Mouse (Mus musculus) retina, postnatal 1 day (tissue): ENCODE results near the gene Gm11756.
"Not testable (repeated sequence)": the region's sequence is repeated elsewhere in the genome, so short reads cannot be mapped to it uniquely, and the experiment has no call there.

Experiments
- DNase-seq: peaks from one replicate; pipeline ENCODE4 v3.0.0-alpha.2; 2012

Gm11756 gene

DNA sequence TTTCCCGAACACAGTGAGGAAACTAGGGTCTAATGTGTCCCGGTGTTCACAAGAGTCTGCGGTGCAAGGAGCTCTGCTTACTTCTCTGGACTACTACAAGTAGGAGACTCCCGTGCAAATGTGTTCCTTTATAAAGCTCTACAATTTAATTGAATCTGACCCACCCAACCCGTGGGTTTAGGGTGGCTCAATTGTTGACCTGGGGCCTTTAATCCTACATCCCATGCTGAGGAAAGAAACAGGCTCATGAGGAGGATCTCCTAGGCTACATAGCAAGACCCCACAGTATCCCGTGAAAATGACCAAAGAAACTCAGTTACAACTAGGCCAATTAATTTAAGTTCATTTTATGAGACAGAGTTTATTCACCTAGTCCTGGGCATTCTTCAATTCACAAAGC, at the start of gene Gm11756:
Gene Gm11756, minus strand, starts transcription at position 101 of the 400 bp plus-strand sequence.
- DNase-seq: not testable (repeated sequence)

DNA sequence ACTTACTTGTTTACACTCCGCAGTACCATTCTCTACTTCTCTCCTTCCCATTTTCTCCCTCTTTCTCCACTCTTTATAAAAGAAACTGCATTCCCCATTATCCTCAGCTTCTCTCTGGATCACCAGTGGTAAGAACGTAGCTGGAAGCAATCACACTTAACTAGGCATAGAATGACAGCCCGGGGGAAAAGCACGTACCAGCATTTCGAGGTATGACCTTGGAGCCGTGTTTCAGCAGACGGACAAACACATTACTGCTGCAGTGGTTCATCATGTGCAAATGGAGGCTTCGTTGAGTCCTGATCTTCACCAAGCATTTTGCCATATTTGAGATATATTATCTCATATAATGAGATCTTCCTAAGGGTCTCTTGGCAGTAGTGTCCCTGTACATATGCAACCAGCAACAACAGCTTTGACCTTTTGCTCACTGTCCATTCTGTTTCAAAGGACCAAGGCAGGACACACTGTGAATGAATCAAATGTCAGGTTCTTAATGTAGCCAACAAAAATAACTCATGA, 29.9 kb upstream of the Gm11756 start, which contains the start of gene 2310002L09Rik:
Gene 2310002L09Rik, minus strand, starts transcription at position 472 of the 522 bp plus-strand sequence.
- DNase-seq: no peak

GRCm38 (mm10) chr4:73905853-73906252, 14.7 kb downstream of the Gm11756 start, which contains the start of gene Gm13871:
Gene Gm13871, minus strand, starts transcription at chr4:73905953.
- DNase-seq: not testable (repeated sequence)

- DNase-seq: not testable (repeated sequence)
These were observed 29.5 kb downstream of the Gm11756 start, which contains the start of gene Gm11757 for GRCm38 (mm10) chr4:73891012-73891411. Gene Gm11757, minus strand, starts transcription at chr4:73891112.

DNA sequence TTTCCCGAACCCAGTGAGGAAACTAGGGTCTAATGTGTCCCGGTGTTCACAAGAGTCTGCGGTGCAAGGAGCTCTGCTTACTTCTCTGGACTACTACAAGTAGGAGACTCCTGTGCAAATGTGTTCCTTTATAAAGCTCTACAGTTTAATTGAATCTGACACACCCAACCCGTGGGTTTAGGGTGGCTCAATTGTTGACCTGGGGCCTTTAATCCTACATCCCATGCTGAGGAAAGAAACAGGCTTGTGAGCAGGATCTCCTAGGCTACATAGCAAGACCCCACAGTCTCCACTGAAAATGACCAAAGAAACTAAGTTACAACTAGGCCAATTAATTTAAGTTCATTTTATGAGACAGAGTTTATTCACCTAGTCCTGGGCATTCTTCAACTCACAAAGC, 44.4 kb downstream of the Gm11756 start, which contains the start of gene Gm11758:
Gene Gm11758, minus strand, starts transcription at position 101 of the 400 bp plus-strand sequence.
- not testable (repeated sequence) for DNase-seq
